8 mouse cellular contexts compared by ENCODE assay signal in genomic region chr4:136180408-136181330, GRCm38 (mm10). TPM values are rescaled to one million over a fixed set of nuclear protein-coding genes. Genes with fewer than 3 reads are reported as not detected.
A peak's percentile ranks its signal among the peaks of the same experiment; 100 is the strongest.
DNase-seq lines count a peak whose midpoint lies in the region; ATAC-seq and TF ChIP-seq lines count a peak whose summit lies in the region.

No protein-coding gene starts in this region.

- no peak for TF ChIP-seq CTCF in liver, adult 2 months (IDR thresholded peaks at IDR 0.05; ENCODE audit: low read depth, low read length)

- H3K36me3 ChIP-seq in erythroblast, embryonic 14.5 days (ENCODE audit: control insufficient read depth) = peaks cover 100% of the 10 kb centered on the region
- H3K36me3 ChIP-seq in heart, embryonic 11.5 days (ENCODE audit: control insufficient read depth, insufficient read depth, low read length) = no peaks in the 10 kb centered on the region
- peaks cover 11% of the 10 kb centered on the region for H3K36me3 ChIP-seq in kidney, embryonic 15.5 days
- H3K36me3 ChIP-seq in liver, adult 2 months (ENCODE audit: control insufficient read depth, insufficient read depth, low read length) = no peaks in the 10 kb centered on the region
- H3K36me3 ChIP-seq in splenic B cell, adult 2 months (ENCODE audit: control insufficient read depth, insufficient read depth, low read length, poor library complexity, severe bottlenecking) = peaks cover 2% of the 10 kb centered on the region; the same call in 1 of the 2 replicates

- H3K9ac ChIP-seq in heart, embryonic 11.5 days (ENCODE audit: low read depth, low read length) = peak overlapping the region; percentile 64
- 0 out of 2 replicates have a peak overlapping the region, but pooled peaks have one; percentile 32 for H3K9ac ChIP-seq in kidney, embryonic 15.5 days
- no peak overlapping the region for H3K9ac ChIP-seq in liver, adult 2 months (ENCODE audit: low read depth, low read length)

- 0 out of 2 replicates have a peak, but pooled peaks have one; percentile 19 for TF ChIP-seq POLR2A in liver, adult 2 months (IDR thresholded peaks at IDR 0.05; ENCODE audit: extremely low read depth, insufficient read depth, low read length)

- 11% methylated on average over 23 of the region's 23 CpGs for WGBS in heart, embryonic 11.5 days (ENCODE audit: insufficient replicate concordance)
- WGBS in kidney, embryonic 15.5 days = 16% methylated on average over 23 of the region's 23 CpGs
- WGBS in liver, adult 2 months = 42% methylated on average over 23 of the region's 23 CpGs

- peaks cover 90% of the 10 kb centered on the region for H3K4me1 ChIP-seq in erythroblast, embryonic 14.5 days (ENCODE audit: control insufficient read depth)
- peaks cover 43% of the 10 kb centered on the region for H3K4me1 ChIP-seq in heart, embryonic 11.5 days (ENCODE audit: control insufficient read depth, insufficient read depth, low read length)
- peaks cover 52% of the 10 kb centered on the region for H3K4me1 ChIP-seq in kidney, embryonic 15.5 days
- peaks cover 6% of the 10 kb centered on the region; the same call in 1 of the 2 replicates for H3K4me1 ChIP-seq in liver, adult 2 months (ENCODE audit: control insufficient read depth, insufficient read depth, low read length)

- H3K27me3 ChIP-seq in erythroblast, embryonic 14.5 days (ENCODE audit: control insufficient read depth) = no peaks in the 10 kb centered on the region
- H3K27me3 ChIP-seq in heart, embryonic 11.5 days (ENCODE audit: control insufficient read depth, insufficient read depth, low read length) = no peaks in the 10 kb centered on the region
- H3K27me3 ChIP-seq in kidney, embryonic 15.5 days = no peaks in the 10 kb centered on the region
- H3K27me3 ChIP-seq in liver, adult 2 months (ENCODE audit: control insufficient read depth, insufficient read depth, low read length) = no peaks in the 10 kb centered on the region
- H3K27me3 ChIP-seq in splenic B cell, adult 2 months (ENCODE audit: control insufficient read depth, insufficient read depth, low read length, poor library complexity, severe bottlenecking) = no peaks in the 10 kb centered on the region

- H3K9me3 ChIP-seq in erythroblast, embryonic 14.5 days (ENCODE audit: control insufficient read depth, low read length) = no peaks in the 10 kb centered on the region
- no peaks in the 10 kb centered on the region for H3K9me3 ChIP-seq in heart, embryonic 11.5 days (replicated peaks; ENCODE audit: control insufficient read depth, low read length)
- no peaks in the 10 kb centered on the region for H3K9me3 ChIP-seq in kidney, embryonic 15.5 days (replicated peaks)

- H3K4me3 ChIP-seq in erythroblast, embryonic 14.5 days (replicated peaks) = peak overlapping the region; percentile 82
- H3K4me3 ChIP-seq in heart, embryonic 11.5 days (ENCODE audit: low read depth, low read length) = peak overlapping the region; percentile 42
- H3K4me3 ChIP-seq in kidney, embryonic 15.5 days (replicated peaks) = peak overlapping the region; percentile 38
- H3K4me3 ChIP-seq in liver, adult 2 months (ENCODE audit: insufficient read depth, low read depth, low read length) = peak overlapping the region; percentile 11

- no peaks in the 10 kb centered on the region for H3K79me2 ChIP-seq in liver, adult 2 months (ENCODE audit: control insufficient read depth, insufficient read depth, low read length)

- ATAC-seq in heart, embryonic 11.5 days (replicated peaks; ENCODE audit: insufficient number of reproducible peaks, low FRiP score, low TSS enrichment) = peak; percentile 79
- ATAC-seq in kidney, embryonic 15.5 days (replicated peaks; ENCODE audit: low FRiP score) = peak; percentile 93
- ATAC-seq in monocyte, adult 5-6 weeks (replicated peaks; ENCODE audit: insufficient number of reproducible peaks, low FRiP score, low TSS enrichment, poor library complexity, severe bottlenecking) = peak; percentile 36

- DNase-seq in 3134 (ENCODE audit: extremely low read depth, insufficient read length, low spot score) = peak; percentile 77
- peak; percentile 92 to 93 for DNase-seq in adrenal gland, postnatal 36 days
- DNase-seq in liver, adult 2 months (ENCODE audit: extremely low read depth, low read depth, low spot score) = peak; percentile 82
- peak; percentile 96 for DNase-seq in splenic B cell, adult 2 months (ENCODE audit: low read depth, low spot score)

- peak overlapping the region; percentile 70 for H3K27ac ChIP-seq in heart, embryonic 11.5 days (ENCODE audit: low read depth, low read length)
- peak overlapping the region; percentile 69 for H3K27ac ChIP-seq in kidney, embryonic 15.5 days
- H3K27ac ChIP-seq in liver, adult 2 months (replicated peaks; ENCODE audit: insufficient read depth, low read depth, low read length) = no peak overlapping the region

- peak overlapping the region; percentile 95 for H3K4me2 ChIP-seq in heart, embryonic 11.5 days
- peak overlapping the region; percentile 59 for H3K4me2 ChIP-seq in kidney, embryonic 15.5 days

RNA-seq across cellular contexts. Expression of gene E2f2, which starts 8.5 kb away (rescaled TPM):
- total RNA-seq in adrenal gland, postnatal 36 days (2021) = 1 to 10 TPM; 2.1 to 2.3 TPM
- polyA plus RNA-seq in erythroblast, embryonic 14.5 days (2012) = 108 and 119 TPM in 2 replicates
- polyA plus RNA-seq in heart, embryonic 11.5 days (2014; fragmentation: Nextera tagmentation; extraction: Ambion mirVana) = 4.8 and 5.8 TPM in 2 replicates
- 9.7 and 10.5 TPM in 2 replicates for polyA plus RNA-seq in kidney, embryonic 15.5 days (2015; fragmentation: Nextera tagmentation; extraction: Ambion mirVana)
- total RNA-seq in liver, adult 2 months (2014; rRNA removed) = 0.40 and 0.46 TPM in 2 replicates
- 0.75 and 0.76 TPM in 2 replicates for polyA plus RNA-seq in liver, adult 2 months (2012; rRNA removed)
- total RNA-seq in monocyte, adult 5-6 weeks (2017) = 18.1 to 19.7 TPM (median 18.4 TPM) in 3 replicates

RNA-seq across cellular contexts. Expression of gene Asap3, which starts 25.5 kb away (rescaled TPM):
- 1 to 10 TPM; 1.7 to 2.1 TPM for total RNA-seq in adrenal gland, postnatal 36 days (2021)
- 0.01 TPM in 2 replicates for polyA plus RNA-seq in erythroblast, embryonic 14.5 days (2012)
- 1.8 and 2.1 TPM in 2 replicates for polyA plus RNA-seq in heart, embryonic 11.5 days (2014; fragmentation: Nextera tagmentation; extraction: Ambion mirVana)
- polyA plus RNA-seq in kidney, embryonic 15.5 days (2015; fragmentation: Nextera tagmentation; extraction: Ambion mirVana) = 4.5 and 6.0 TPM in 2 replicates
- 3.3 and 5.6 TPM in 2 replicates for total RNA-seq in liver, adult 2 months (2014; rRNA removed)
- polyA plus RNA-seq in liver, adult 2 months (2012; rRNA removed) = 5.2 and 5.8 TPM in 2 replicates
- not detected in 3 replicates for total RNA-seq in monocyte, adult 5-6 weeks (2017)

RNA-seq across cellular contexts. Expression of gene Id3, which starts 37.4 kb away (rescaled TPM):
- 10 to 100 TPM; 60.0 to 74.0 TPM for total RNA-seq in adrenal gland, postnatal 36 days (2021)
- polyA plus RNA-seq in erythroblast, embryonic 14.5 days (2012) = 0.38 and 0.54 TPM in 2 replicates
- polyA plus RNA-seq in heart, embryonic 11.5 days (2014; fragmentation: Nextera tagmentation; extraction: Ambion mirVana) = 411 and 415 TPM in 2 replicates
- 862 and 905 TPM in 2 replicates for polyA plus RNA-seq in kidney, embryonic 15.5 days (2015; fragmentation: Nextera tagmentation; extraction: Ambion mirVana)
- 33.2 and 47.4 TPM in 2 replicates for total RNA-seq in liver, adult 2 months (2014; rRNA removed)
- polyA plus RNA-seq in liver, adult 2 months (2012; rRNA removed) = 181 and 274 TPM in 2 replicates
- 4.9 to 16.7 TPM (median 8.5 TPM) in 3 replicates for total RNA-seq in monocyte, adult 5-6 weeks (2017)

Comparison
In these comparisons a context has a peak if more than half of its experiments do, and no peak if none do; other contexts are left out.
1. H3K4me3 ChIP-seq: peak in every context shown above with its lines; median percentile 82 in erythroblast, embryonic 14.5 days; 42 in heart, embryonic 11.5 days; 38 in kidney, embryonic 15.5 days; 11 in liver, adult 2 months.
2. ATAC-seq: peak in every context shown above with its lines; median percentile 93 in kidney, embryonic 15.5 days; 79 in heart, embryonic 11.5 days; 36 in monocyte, adult 5-6 weeks.
3. RNA of gene Id3, which starts 37.4 kb away (polyA plus RNA-seq): 862 to 905 TPM in kidney, embryonic 15.5 days, 411 to 415 TPM in heart, embryonic 11.5 days and 181 to 274 TPM in liver, adult 2 months; 0.38 to 0.54 TPM in erythroblast, embryonic 14.5 days; every median in the first group is over 100 times any median in the second.
4. Peak in every context shown above with its lines, with median percentiles within 50 percentile points of each other: DNase-seq.